21 mouse cellular contexts compared by ENCODE assay signal in the genomic region with DNA sequence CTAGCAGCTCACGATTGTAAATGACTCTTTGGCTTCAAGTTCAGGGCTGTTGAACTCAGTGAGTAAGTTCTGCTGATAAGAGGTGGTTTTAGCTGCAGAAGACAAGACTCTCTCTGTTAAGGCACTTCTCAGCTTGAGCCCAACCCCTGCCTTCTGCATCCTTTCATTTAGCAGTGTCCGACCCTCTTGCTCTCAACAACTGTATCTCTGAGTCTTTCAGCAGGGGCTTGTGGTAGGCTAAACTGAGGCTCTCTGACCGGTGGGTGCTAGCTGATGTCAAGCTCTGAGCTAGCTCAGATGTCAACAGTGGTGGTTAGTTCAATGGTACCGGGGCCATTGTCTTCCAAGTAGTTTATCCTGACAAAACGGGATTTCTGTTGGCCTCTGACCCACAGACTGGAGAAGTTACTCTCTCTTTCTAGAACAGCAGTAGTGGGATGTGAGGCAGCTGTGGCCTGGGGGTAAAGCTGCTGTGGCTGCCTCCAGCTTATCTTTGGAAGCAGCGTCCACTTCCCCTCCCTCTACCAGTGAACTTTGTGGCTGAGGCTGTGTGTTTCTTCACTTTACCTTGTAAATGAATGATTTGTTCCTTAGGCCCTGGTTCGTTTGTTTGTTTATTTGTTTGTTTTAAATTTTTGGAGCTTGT. TPM values are rescaled to one million over a fixed set of nuclear protein-coding genes. Genes with fewer than 3 reads are reported as not detected.
DNase-seq lines count a peak whose midpoint lies in the region; ATAC-seq and TF ChIP-seq lines count a peak whose summit lies in the region.
"Had no signal": no experiment of that assay in that cellular context is flagged by ENCODE, and none has a peak within 500 bp of the region (broad histone marks: within the 10 kb centered on the region; RNA-seq: fewer than 3 reads in every experiment).

No protein-coding gene starts in this region.

- no peak overlapping the region for H3K27ac ChIP-seq in heart, adult 2 months
- peak overlapping the region; percentile 18; the same call in 1 of the 2 replicates for H3K27ac ChIP-seq in lung, embryonic 14.5 days (ENCODE audit: low read depth)
- no peak overlapping the region for H3K27ac ChIP-seq in hindbrain, embryonic 12.5 days
- H3K27ac ChIP-seq: forebrain, embryonic 10.5 days; gastrocnemius, adult 2 months; hindbrain, embryonic 14.5 days; limb, embryonic 12.5 days; liver, embryonic 14.5 days; neural tube, embryonic 13.5 days had no signal

- H3K79me2 ChIP-seq in heart, adult 2 months (replicated peaks; ENCODE audit: control insufficient read depth, insufficient read depth, low read length) = no peaks in the 10 kb centered on the region

- H3K4me1 ChIP-seq in heart, adult 2 months (ENCODE audit: control insufficient read depth, insufficient read depth, low read length) = no peaks in the 10 kb centered on the region
- H3K4me1 ChIP-seq in lung, embryonic 14.5 days (ENCODE audit: insufficient read depth) = no peaks in the 10 kb centered on the region
- no peaks in the 10 kb centered on the region for H3K4me1 ChIP-seq in hindbrain, embryonic 12.5 days
- H3K4me1 ChIP-seq: forebrain, embryonic 10.5 days; limb, embryonic 12.5 days; neural tube, embryonic 13.5 days had no signal

- H3K4me2 ChIP-seq in lung, embryonic 14.5 days = no peak overlapping the region
- no peak overlapping the region for H3K4me2 ChIP-seq in hindbrain, embryonic 12.5 days (replicated peaks)
- H3K4me2 ChIP-seq: hindbrain, embryonic 14.5 days; limb, embryonic 12.5 days; neural tube, embryonic 13.5 days had no signal

- TF ChIP-seq CTCF in heart, adult 2 months (IDR thresholded peaks at IDR 0.05) = no peak
- no peak for TF ChIP-seq CTCF in lung, embryonic 14.5 days (IDR thresholded peaks at IDR 0.05; ENCODE audit: low read depth)

- H3K36me3 ChIP-seq in heart, adult 2 months (ENCODE audit: control insufficient read depth, insufficient read depth, low read length) = no peaks in the 10 kb centered on the region
- no peaks in the 10 kb centered on the region for H3K36me3 ChIP-seq in lung, embryonic 14.5 days (ENCODE audit: insufficient read depth)
- H3K36me3 ChIP-seq in hindbrain, embryonic 12.5 days = no peaks in the 10 kb centered on the region
- H3K36me3 ChIP-seq: forebrain, embryonic 10.5 days; G1E; limb, embryonic 12.5 days; neural tube, embryonic 13.5 days had no signal

- DNase-seq in heart, adult 18-20 months = peak; percentile 6 to 9
- DNase-seq in heart, adult 2 months = no peak
- peak; percentile 59 for DNase-seq in lung, embryonic 14.5 days
- no peak for DNase-seq in lung, postnatal 14 days
- DNase-seq in heart, postnatal 4 days = peak; percentile 6
- no peak for DNase-seq in left cerebral cortex, postnatal 4 days
- DNase-seq: cerebellum, adult 18-20 months; cerebellum, postnatal 25 days; gastrocnemius, adult 2 months; kidney, adult 9 months; spleen, adult 18-20 months; thymus, postnatal 4 days had no signal

- no peak for TF ChIP-seq EP300 in heart, adult 2 months (IDR thresholded peaks at IDR 0.05; ENCODE audit: insufficient read depth, low read depth, low read length)

- 43% methylated on average over 7 of the region's 7 CpGs for WGBS in heart, adult 2 months
- WGBS in lung, embryonic 14.5 days = 33% methylated on average over 7 of the region's 7 CpGs
- WGBS in hindbrain, embryonic 12.5 days = 72% methylated on average over 7 of the region's 7 CpGs

- intact Hi-C loops in heart, adult 2 months (cut with DNase I) = no loop called here
- intact Hi-C loops in left cerebral cortex, postnatal 4 days (cut with DNase I) = no loop called here

- no peak overlapping the region for H3K4me3 ChIP-seq in heart, adult 2 months
- no peak overlapping the region for H3K4me3 ChIP-seq in lung, embryonic 14.5 days (ENCODE audit: low read depth, low read length)
- H3K4me3 ChIP-seq in hindbrain, embryonic 12.5 days = no peak overlapping the region
- H3K4me3 ChIP-seq: forebrain, embryonic 10.5 days; gastrocnemius, adult 2 months; limb, embryonic 12.5 days; neural tube, embryonic 13.5 days had no signal

- H3K9ac ChIP-seq in heart, adult 2 months (ENCODE audit: low read depth, low read length) = no peak overlapping the region
- H3K9ac ChIP-seq in lung, embryonic 14.5 days = no peak overlapping the region
- no peak overlapping the region for H3K9ac ChIP-seq in hindbrain, embryonic 12.5 days
- H3K9ac ChIP-seq: hindbrain, embryonic 14.5 days; limb, embryonic 12.5 days; liver, embryonic 14.5 days; neural tube, embryonic 13.5 days had no signal

- H3K27me3 ChIP-seq in heart, adult 2 months (ENCODE audit: control insufficient read depth, insufficient read depth, low read length) = no peaks in the 10 kb centered on the region
- H3K27me3 ChIP-seq in lung, embryonic 14.5 days (ENCODE audit: insufficient read depth, low read length) = no peaks in the 10 kb centered on the region
- no peaks in the 10 kb centered on the region for H3K27me3 ChIP-seq in hindbrain, embryonic 12.5 days
- H3K27me3 ChIP-seq: limb, embryonic 12.5 days; neural tube, embryonic 13.5 days had no signal

- H3K9me3 ChIP-seq in lung, embryonic 14.5 days (ENCODE audit: low read depth, low read length) = no peaks in the 10 kb centered on the region
- H3K9me3 ChIP-seq in hindbrain, embryonic 12.5 days (replicated peaks) = no peaks in the 10 kb centered on the region
- H3K9me3 ChIP-seq: forebrain, embryonic 10.5 days; limb, embryonic 12.5 days; neural tube, embryonic 13.5 days had no signal

- TF ChIP-seq POLR2A in heart, adult 2 months (IDR thresholded peaks at IDR 0.05; ENCODE audit: insufficient read depth, low read depth, low read length) = no peak

- ATAC-seq in lung, embryonic 14.5 days (ENCODE audit: insufficient read depth) = peak; percentile 69
- ATAC-seq in common myeloid progenitor, adult 5-6 weeks (replicated peaks; ENCODE audit: low read depth, poor library complexity, severe bottlenecking) = peak; percentile 77
- no peak for ATAC-seq in hindbrain, embryonic 12.5 days (ENCODE audit: low FRiP score)

RNA-seq across cellular contexts. Expression of gene Arsj, which starts 34.6 kb away (rescaled TPM):
- under 1 TPM; 0.39 to 0.40 TPM for total RNA-seq in heart, adult 18-20 months (2021)
- under 1 TPM; 0.39 to 0.68 TPM for total RNA-seq in heart, adult 2 months (2021)
- polyA plus RNA-seq in heart, adult 2 months (2012; rRNA removed) = 0.33 and 0.47 TPM in 2 replicates
- polyA plus RNA-seq in lung, embryonic 14.5 days (2014; fragmentation: Nextera tagmentation; extraction: Ambion mirVana) = 0.69 and 0.70 TPM in 2 replicates
- total RNA-seq in common myeloid progenitor, adult 5-6 weeks (2017) = not detected in 2 replicates
- 1 to 10 TPM; 1.8 to 2.2 TPM for total RNA-seq in heart, postnatal 4 days (2021)
- under 1 TPM; 0.68 to 0.72 TPM for total RNA-seq in left cerebral cortex, postnatal 4 days (2021)
- polyA plus RNA-seq in hindbrain, embryonic 12.5 days (2016; fragmentation: Nextera tagmentation; extraction: Ambion mirVana) = 1.1 and 1.2 TPM in 2 replicates
- total RNA-seq: megakaryocyte, adult 5-6 weeks had no signal
- polyA plus RNA-seq: G1E; liver, embryonic 14.5 days had no signal

Comparison
In these comparisons a context has a peak if more than half of its experiments do, and no peak if none do; other contexts are left out.
1. DNase-seq: peak in heart, adult 18-20 months (2 of 2), lung, embryonic 14.5 days (single experiment) and heart, postnatal 4 days (single experiment); none in heart, adult 2 months (0 of 2), lung, postnatal 14 days (single experiment) and left cerebral cortex, postnatal 4 days (single experiment).